In genomic region chr12:98176632-98177031, GRCm38 (mm10) we compare ENCODE assay signal across 26 mouse cellular contexts.
"Had no signal": no experiment of that assay in that cellular context is flagged by ENCODE, and none has a peak within 500 bp of the region (broad histone marks: within the 10 kb centered on the region; RNA-seq: fewer than 3 reads in every experiment).

No protein-coding gene starts in this region.

- H3K27me3 ChIP-seq: heart, embryonic 12.5 days; hindbrain, embryonic 12.5 days; intestine, embryonic 15.5 days; liver, embryonic 13.5 days; liver, embryonic 15.5 days had no signal

- H3K4me3 ChIP-seq: gastrocnemius, adult 2 months; heart, embryonic 10.5 days; heart, embryonic 12.5 days; hindbrain, embryonic 10.5 days; hindbrain, embryonic 12.5 days; intestine, embryonic 15.5 days; layer of hippocampus, adult 2 months; left cerebral cortex, adult 2 months; limb, embryonic 10.5 days; limb, embryonic 12.5 days; liver, embryonic 13.5 days; liver, embryonic 15.5 days had no signal

- H3K4me1 ChIP-seq: heart, embryonic 12.5 days; hindbrain, embryonic 12.5 days; intestine, embryonic 15.5 days; liver, embryonic 13.5 days; liver, embryonic 15.5 days had no signal

- H3K36me3 ChIP-seq: heart, embryonic 10.5 days; heart, embryonic 12.5 days; hindbrain, embryonic 10.5 days; hindbrain, embryonic 12.5 days; intestine, embryonic 15.5 days; limb, embryonic 10.5 days; limb, embryonic 12.5 days; liver, embryonic 13.5 days; liver, embryonic 15.5 days had no signal

- DNase-seq: gastrocnemius, adult 2 months; gastrocnemius, postnatal 10 days; gastrocnemius, postnatal 25 days; heart, postnatal 10 days; heart, postnatal 4 days; kidney, adult 18-20 months; kidney, adult 8-10 months; kidney, postnatal 4 days; liver; liver, embryonic 13.5 days had no signal

- H3K27ac ChIP-seq: gastrocnemius, adult 2 months; heart, embryonic 10.5 days; hindbrain, embryonic 10.5 days; hindbrain, embryonic 12.5 days; hindbrain, embryonic 14.5 days; intestine, embryonic 15.5 days; layer of hippocampus, adult 2 months; left cerebral cortex, adult 2 months; limb, embryonic 10.5 days; limb, embryonic 12.5 days; liver, embryonic 13.5 days; liver, embryonic 15.5 days had no signal

- H3K9me3 ChIP-seq: heart, embryonic 10.5 days; heart, embryonic 12.5 days; hindbrain, embryonic 10.5 days; hindbrain, embryonic 12.5 days; intestine, embryonic 15.5 days; limb, embryonic 10.5 days; limb, embryonic 12.5 days; liver, embryonic 13.5 days; liver, embryonic 15.5 days had no signal

- ATAC-seq: forebrain, embryonic 16.5 days; hindbrain, embryonic 16.5 days; inflammation-experienced regulatory T-cells, adult 6 months; intestine, embryonic 15.5 days; intestine, postnatal 0 days had no signal

- H3K9ac ChIP-seq: heart, embryonic 12.5 days; hindbrain, embryonic 12.5 days; hindbrain, embryonic 14.5 days; intestine, embryonic 15.5 days; limb, embryonic 12.5 days; liver, embryonic 13.5 days; liver, embryonic 15.5 days had no signal

- H3K4me2 ChIP-seq: heart, embryonic 12.5 days; hindbrain, embryonic 12.5 days; hindbrain, embryonic 14.5 days; intestine, embryonic 15.5 days; limb, embryonic 12.5 days; liver, embryonic 11.5 days; liver, embryonic 13.5 days; liver, embryonic 15.5 days had no signal
